Mouse (Mus musculus): ENCODE measurements around the gene 1500011B03Rik. TPM values are rescaled to one million over a fixed set of nuclear protein-coding genes. Genes with fewer than 3 reads are reported as not detected.

Gene 1500011B03Rik
- polyA plus RNA-seq, 1 experiment from 2014 or later, result 110 TPM

- TF ChIP-seq CTCF (IDR thresholded peaks at IDR 0.05; ENCODE audit: low read depth) (no peak), EP300 (optimal IDR thresholded peaks at IDR 0.05) (no peak)
- Histone ChIP-seq H3K36me3 (ENCODE audit: control insufficient read depth, insufficient read depth, low read length) (no peaks in the 10 kb centered on the region), H3K9ac (ENCODE audit: low read length) (no peak overlapping the region), H3K27ac (replicated peaks) (no peak overlapping the region), H3K4me1 (replicated peaks; ENCODE audit: control insufficient read depth, insufficient read depth) (no peaks in the 10 kb centered on the region), H3K4me3 (ENCODE audit: low read depth, low read length) (no peak overlapping the region), H3K27me3 (ENCODE audit: control insufficient read depth, insufficient read depth, low read length) (no peaks in the 10 kb centered on the region), H3K4me2 (replicated peaks; ENCODE audit: low read depth) (no peak overlapping the region), H3K9me3 (ENCODE audit: control insufficient read depth, low read length) (no peaks in the 10 kb centered on the region)
- ATAC-seq (ENCODE audit: low FRiP score, low TSS enrichment), result no peak
- DNase-seq (ENCODE audit: low spot score), result no peak
- 68% methylated on average over 3 of the region's 3 CpGs for WGBS
Measured at GRCm38 (mm10) chr5:114829740-114830139, 6.5 kb upstream of the 1500011B03Rik start.

GRCm38 (mm10) chr5:114827427-114827826 lies 4.2 kb upstream of the 1500011B03Rik start:
- WGBS, result 77% methylated on average over 12 of the region's 12 CpGs
- no peak overlapping the region for H3K9ac ChIP-seq (ENCODE audit: low read length)
- H3K4me3 ChIP-seq (ENCODE audit: low read depth, low read length), result no peak overlapping the region
- H3K27me3 ChIP-seq (ENCODE audit: control insufficient read depth, insufficient read depth, low read length), result no peaks in the 10 kb centered on the region
- H3K9me3 ChIP-seq (ENCODE audit: control insufficient read depth, low read length), result no peaks in the 10 kb centered on the region
- no peak overlapping the region for H3K4me2 ChIP-seq (replicated peaks; ENCODE audit: low read depth)
- ATAC-seq (ENCODE audit: low FRiP score, low TSS enrichment) (no peak), DNase-seq (ENCODE audit: low spot score) (no peak)
- TF ChIP-seq CTCF (IDR thresholded peaks at IDR 0.05; ENCODE audit: low read depth) (no peak), EP300 (optimal IDR thresholded peaks at IDR 0.05) (no peak)
- no peaks in the 10 kb centered on the region for H3K4me1 ChIP-seq (replicated peaks; ENCODE audit: control insufficient read depth, insufficient read depth)
- H3K27ac ChIP-seq (replicated peaks), result no peak overlapping the region
- no peaks in the 10 kb centered on the region for H3K36me3 ChIP-seq (ENCODE audit: control insufficient read depth, insufficient read depth, low read length)

GRCm38 (mm10) chr5:114825978-114826691 lies 2.9 kb upstream of the 1500011B03Rik start:
- DNase-seq (ENCODE audit: low spot score), result peak; percentile 95
- 8% methylated on average over 27 of the region's 27 CpGs for WGBS
- Histone ChIP-seq H3K36me3 (ENCODE audit: control insufficient read depth, insufficient read depth, low read length) (no peaks in the 10 kb centered on the region), H3K4me3 (ENCODE audit: low read depth, low read length) (peak overlapping the region; percentile 35), H3K27me3 (ENCODE audit: control insufficient read depth, insufficient read depth, low read length) (no peaks in the 10 kb centered on the region), H3K4me1 (replicated peaks; ENCODE audit: control insufficient read depth, insufficient read depth) (no peaks in the 10 kb centered on the region), H3K4me2 (replicated peaks; ENCODE audit: low read depth) (peak overlapping the region; percentile 56), H3K9me3 (ENCODE audit: control insufficient read depth, low read length) (no peaks in the 10 kb centered on the region), H3K9ac (ENCODE audit: low read length) (peak overlapping the region; percentile 51), H3K27ac (replicated peaks) (no peak overlapping the region)
- no peak for TF ChIP-seq EP300 (optimal IDR thresholded peaks at IDR 0.05)
- TF ChIP-seq CTCF (IDR thresholded peaks at IDR 0.05; ENCODE audit: low read depth), result peak; percentile 45; the same call in 1 of the 2 replicates
- peak; percentile 90 for ATAC-seq (ENCODE audit: low FRiP score, low TSS enrichment)

- ATAC-seq (ENCODE audit: low FRiP score, low TSS enrichment), result peak; percentile 45
- H3K9me3 ChIP-seq (ENCODE audit: control insufficient read depth, low read length), result no peaks in the 10 kb centered on the region
- peak; percentile 61 for DNase-seq (ENCODE audit: low spot score)
- no peaks in the 10 kb centered on the region for H3K27me3 ChIP-seq (ENCODE audit: control insufficient read depth, insufficient read depth, low read length)
- no peak overlapping the region for H3K9ac ChIP-seq (ENCODE audit: low read length)
- H3K36me3 ChIP-seq (ENCODE audit: control insufficient read depth, insufficient read depth, low read length), result no peaks in the 10 kb centered on the region
- no peak overlapping the region for H3K4me3 ChIP-seq (ENCODE audit: low read depth, low read length)
- no peaks in the 10 kb centered on the region for H3K4me1 ChIP-seq (replicated peaks; ENCODE audit: control insufficient read depth, insufficient read depth)
- TF ChIP-seq CTCF (IDR thresholded peaks at IDR 0.05; ENCODE audit: low read depth), result peak; percentile 83
- no peak for TF ChIP-seq EP300 (optimal IDR thresholded peaks at IDR 0.05)
- H3K4me2 ChIP-seq (replicated peaks; ENCODE audit: low read depth), result no peak overlapping the region
- 0 out of 2 replicates have a peak overlapping the region, but pooled peaks have one; percentile 40 for H3K27ac ChIP-seq (replicated peaks)
- WGBS, result 18% methylated on average over 9 of the region's 9 CpGs
Measured at GRCm38 (mm10) chr5:114824197-114824596, 929 bp upstream of the 1500011B03Rik start.

GRCm38 (mm10) chr5:114818124-114818523 lies 5.1 kb downstream of the 1500011B03Rik start:
- Histone ChIP-seq H3K4me3 (ENCODE audit: low read depth, low read length) (no peak overlapping the region), H3K4me2 (replicated peaks; ENCODE audit: low read depth) (no peak overlapping the region), H3K27me3 (ENCODE audit: control insufficient read depth, insufficient read depth, low read length) (no peaks in the 10 kb centered on the region), H3K9ac (ENCODE audit: low read length) (no peak overlapping the region), H3K27ac (replicated peaks) (no peak overlapping the region), H3K9me3 (ENCODE audit: control insufficient read depth, low read length) (no peaks in the 10 kb centered on the region), H3K4me1 (replicated peaks; ENCODE audit: control insufficient read depth, insufficient read depth) (no peaks in the 10 kb centered on the region), H3K36me3 (ENCODE audit: control insufficient read depth, insufficient read depth, low read length) (no peaks in the 10 kb centered on the region)
- 73% methylated on average over 10 of the region's 11 CpGs for WGBS
- DNase-seq (ENCODE audit: low spot score) (peak; percentile 14), ATAC-seq (ENCODE audit: low FRiP score, low TSS enrichment) (no peak)
- TF ChIP-seq EP300 (optimal IDR thresholded peaks at IDR 0.05) (no peak), CTCF (IDR thresholded peaks at IDR 0.05; ENCODE audit: low read depth) (no peak)

- Histone ChIP-seq H3K9ac (ENCODE audit: low read length) (no peak overlapping the region), H3K4me1 (replicated peaks; ENCODE audit: control insufficient read depth, insufficient read depth) (no peaks in the 10 kb centered on the region), H3K4me3 (ENCODE audit: low read depth, low read length) (no peak overlapping the region), H3K27me3 (ENCODE audit: control insufficient read depth, insufficient read depth, low read length) (no peaks in the 10 kb centered on the region), H3K4me2 (replicated peaks; ENCODE audit: low read depth) (no peak overlapping the region), H3K9me3 (ENCODE audit: control insufficient read depth, low read length) (no peaks in the 10 kb centered on the region), H3K36me3 (ENCODE audit: control insufficient read depth, insufficient read depth, low read length) (no peaks in the 10 kb centered on the region), H3K27ac (replicated peaks) (no peak overlapping the region)
- TF ChIP-seq EP300 (optimal IDR thresholded peaks at IDR 0.05) (no peak), CTCF (IDR thresholded peaks at IDR 0.05; ENCODE audit: low read depth) (no peak)
- DNase-seq (ENCODE audit: low spot score) (peak; percentile 12), ATAC-seq (ENCODE audit: low FRiP score, low TSS enrichment) (no peak)
- 57% methylated on average over 6 of the region's 6 CpGs for WGBS
Measured at GRCm38 (mm10) chr5:114816599-114816998, 6.7 kb downstream of the 1500011B03Rik start.
